15 mouse cellular contexts compared by ENCODE assay signal in genomic region chr3:51254784-51255183, GRCm38 (mm10).
"Had no signal": no experiment of that assay in that cellular context is flagged by ENCODE, and none has a peak within 500 bp of the region (broad histone marks: within the 10 kb centered on the region; RNA-seq: fewer than 3 reads in every experiment).

No protein-coding gene starts in this region.

- H3K4me2 ChIP-seq: limb, embryonic 12.5 days; midbrain, embryonic 11.5 days; midbrain, embryonic 15.5 days had no signal

- H3K9ac ChIP-seq: limb, embryonic 12.5 days; liver, embryonic 14.5 days; midbrain, embryonic 15.5 days had no signal

- H3K27me3 ChIP-seq: limb, embryonic 12.5 days; megakaryocyte, embryonic 14.5 days; midbrain, embryonic 15.5 days had no signal

- H3K4me3 ChIP-seq: layer of hippocampus, adult 2 months; limb, embryonic 12.5 days; megakaryocyte, embryonic 14.5 days; midbrain, embryonic 15.5 days had no signal

- H3K4me1 ChIP-seq: limb, embryonic 12.5 days; midbrain, embryonic 15.5 days had no signal

- ATAC-seq: lung, postnatal 0 days; midbrain, embryonic 15.5 days had no signal

- H3K9me3 ChIP-seq: limb, embryonic 12.5 days; megakaryocyte, embryonic 14.5 days; midbrain, embryonic 15.5 days had no signal

- DNase-seq: kidney, adult 8-10 months; kidney, postnatal 4 days; liver; lung, adult 2 months; lung, postnatal 36 days; right cerebral cortex, postnatal 14 days; thymus, postnatal 4 days had no signal

- H3K27ac ChIP-seq: kidney, postnatal 0 days; layer of hippocampus, adult 2 months; limb, embryonic 12.5 days; liver, embryonic 14.5 days; midbrain, embryonic 15.5 days had no signal
